Mouse (Mus musculus) thymus, adult 2 months (tissue): ENCODE measurements at regions not wholly inside any gene's neighbourhood (a gene's known extent, or its start where the extent isn't known, plus 50 kb on each side); places are given as distances from the start of the nearest gene placed in this dataset.

ENCODE experiments used
- CTCF ChIP-seq: fragments of 200-500 bp; IDR thresholded peaks from 2 replicates; pipeline ENCODE4 v1.5.1; 2012; ENCODE audit warnings: mild to moderate bottlenecking, control low read depth, low read length, moderate library complexity, borderline replicate concordance; ENCODE audit not compliant: control insufficient read depth, poor library complexity, insufficient read depth; ENCODE audit errors: extremely low read depth
- POLR2A ChIP-seq: fragments of 200-500 bp; IDR thresholded peaks from 2 replicates; pipeline ENCODE4 v1.6.1; 2012; ENCODE audit warnings: mild to moderate bottlenecking, low read length, control low read depth, moderate library complexity; ENCODE audit not compliant: control insufficient read depth, poor library complexity, insufficient read depth; ENCODE audit errors: extremely low read depth

GRCm38 (mm10) chr12:77135661-77136060 is 102.3 kb upstream of the Fut8 start:
- TF ChIP-seq POLR2A (no peak), CTCF (no peak)
